14 mouse cellular contexts compared by ENCODE assay signal in genomic region chr14:31957211-31957638, GRCm38 (mm10).
DNase-seq lines count a peak whose midpoint lies in the region; ATAC-seq and TF ChIP-seq lines count a peak whose summit lies in the region.
"Had no signal": no experiment of that assay in that cellular context is flagged by ENCODE, and none has a peak within 500 bp of the region (broad histone marks: within the 10 kb centered on the region; RNA-seq: fewer than 3 reads in every experiment).

No protein-coding gene starts in this region.

- intact Hi-C loops in gastrocnemius, adult 2 months (cut with DNase I), result no loop called here

- no peaks in the 10 kb centered on the region for H3K36me3 ChIP-seq in kidney, embryonic 16.5 days (ENCODE audit: insufficient read depth, low read length)
- H3K36me3 ChIP-seq: limb, embryonic 10.5 days; neural tube, embryonic 12.5 days had no signal

- no peak overlapping the region for H3K4me2 ChIP-seq in kidney, embryonic 16.5 days (replicated peaks; ENCODE audit: low read depth, low read length)
- H3K4me2 ChIP-seq: neural tube, embryonic 12.5 days had no signal

- no peaks in the 10 kb centered on the region for H3K27me3 ChIP-seq in kidney, embryonic 16.5 days (ENCODE audit: insufficient read depth, low read length)
- H3K27me3 ChIP-seq: neural tube, embryonic 12.5 days; Patski had no signal

- no peak overlapping the region for H3K9ac ChIP-seq in kidney, embryonic 16.5 days (replicated peaks; ENCODE audit: low read length)
- H3K9ac ChIP-seq: liver, embryonic 14.5 days; neural tube, embryonic 12.5 days had no signal

- H3K27ac ChIP-seq in gastrocnemius, adult 2 months, result peak overlapping the region; percentile 82
- H3K27ac ChIP-seq in kidney, embryonic 16.5 days (ENCODE audit: low read length), result no peak overlapping the region
- H3K27ac ChIP-seq: limb, embryonic 10.5 days; liver, embryonic 14.5 days; neural tube, embryonic 12.5 days had no signal

- H3K4me3 ChIP-seq in gastrocnemius, adult 2 months, result no peak overlapping the region
- no peak overlapping the region for H3K4me3 ChIP-seq in kidney, embryonic 16.5 days (ENCODE audit: low read length)
- H3K4me3 ChIP-seq: limb, embryonic 10.5 days; neural tube, embryonic 12.5 days had no signal

- DNase-seq in gastrocnemius, adult 2 months, result peak; percentile 64
- DNase-seq in gastrocnemius, postnatal 4 days (ENCODE audit: low spot score in 2 of 2), result no peak
- DNase-seq in kidney, adult 8-10 months, result peak; percentile 42 to 45
- peak; percentile 79 for DNase-seq in adipocyte (ENCODE audit: low spot score)
- peak; percentile 85 to 88 for DNase-seq in heart, adult 9 months (ENCODE audit: low spot score in 2 of 2)
- DNase-seq in ovary, adult 18-20 months (ENCODE audit: low spot score), result no peak
- DNase-seq in cerebellum, adult 9-11 months, result no peak
- DNase-seq: right cerebral cortex, postnatal 4 days had no signal

- no peak for ATAC-seq in kidney, embryonic 16.5 days (ENCODE audit: low FRiP score, low TSS enrichment)
- ATAC-seq: forebrain, embryonic 16.5 days; Patski had no signal

- TF ChIP-seq CTCF in gastrocnemius, adult 2 months (IDR thresholded peaks at IDR 0.05), result no peak

- no peaks in the 10 kb centered on the region for H3K9me3 ChIP-seq in kidney, embryonic 16.5 days (ENCODE audit: low read length)
- H3K9me3 ChIP-seq: limb, embryonic 10.5 days; neural tube, embryonic 12.5 days had no signal

- no peaks in the 10 kb centered on the region for H3K4me1 ChIP-seq in kidney, embryonic 16.5 days (ENCODE audit: insufficient read depth, low read length)
- H3K4me1 ChIP-seq: limb, embryonic 10.5 days; neural tube, embryonic 12.5 days had no signal

- WGBS in kidney, embryonic 16.5 days, result 86% methylated on average over 10 of the region's 10 CpGs

Comparison
In these comparisons a context has a peak if more than half of its experiments do, and no peak if none do; other contexts are left out.
1. DNase-seq: peak in gastrocnemius, adult 2 months (single experiment), kidney, adult 8-10 months (2 of 2), adipocyte (single experiment) and heart, adult 9 months (2 of 2); none in gastrocnemius, postnatal 4 days (0 of 2), ovary, adult 18-20 months (single experiment) and cerebellum, adult 9-11 months (single experiment).